Mouse (Mus musculus) erythroblast, embryonic 14.5 days (primary cell): ENCODE data around the gene Gm4881.

Experiments
- GATA1 ChIP-seq: IDR thresholded peaks from 2 replicates; pipeline ENCODE4 v1.6.1; 2012; ENCODE audit warnings: low read length, inconsistent platforms, mixed read lengths
- TAL1 ChIP-seq: IDR thresholded peaks from 3 replicates; pipeline ENCODE4 v1.6.1; 2012; ENCODE audit warnings: low read length, inconsistent platforms, mixed read lengths

DNA sequence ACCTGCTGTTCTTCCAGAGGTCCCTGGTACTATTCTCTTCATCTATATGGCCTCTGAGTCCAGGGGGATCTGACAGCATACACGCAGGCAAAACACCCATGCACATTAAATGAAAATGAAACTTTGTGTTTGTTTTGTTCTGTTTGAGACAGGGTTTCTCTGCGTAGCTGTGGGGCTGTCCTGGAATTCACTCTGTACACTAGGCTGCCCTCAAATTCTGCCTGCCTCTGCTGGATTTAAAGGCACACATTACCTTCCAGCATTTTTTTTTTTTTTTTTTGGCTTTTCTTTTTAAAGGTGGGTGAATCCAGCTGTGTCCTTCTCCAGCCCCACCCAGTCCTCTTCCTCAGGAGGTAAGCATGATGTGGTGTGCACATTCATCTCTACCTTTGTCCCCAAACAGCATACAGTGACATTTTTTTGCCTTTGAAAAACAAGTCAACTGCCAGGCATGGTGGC lies 52.1 kb downstream of the Gm4881 start:
- TF ChIP-seq GATA1 (no peak), TAL1 (no peak)
